Mouse (Mus musculus): ENCODE data around the gene Nxph4. TPM values are rescaled to one million over a fixed set of nuclear protein-coding genes. Genes with fewer than 3 reads are reported as not detected.

Nxph4 gene
- polyA plus RNA-seq, 1 experiment: not detected

DNA sequence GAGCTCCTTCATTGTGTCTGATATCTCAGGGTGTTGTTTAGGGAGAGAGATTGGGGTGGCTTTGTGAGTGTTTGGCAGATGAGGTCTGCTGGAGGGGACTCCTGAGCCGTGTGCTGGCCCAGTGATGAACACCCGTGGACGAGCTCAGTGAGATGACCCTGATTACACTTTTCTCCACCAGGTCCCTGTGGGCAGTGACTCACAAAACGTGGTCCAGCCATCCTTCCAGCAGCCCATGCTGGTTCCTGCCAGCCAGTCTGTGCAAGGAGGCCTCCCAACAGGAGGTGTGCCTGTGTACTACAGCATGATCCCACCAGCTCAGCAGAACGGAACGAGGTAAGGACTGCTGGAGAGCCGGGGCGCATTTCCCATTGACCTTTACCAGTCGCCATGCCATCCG is 49.1 kb downstream of the Nxph4 start:
- 54% methylated on average over 10 of the region's 10 CpGs for WGBS
- H3K4me3 ChIP-seq (replicated peaks; ENCODE audit: control insufficient read depth, low read depth, low read length): no peak overlapping the region
- H3K27ac ChIP-seq (ENCODE audit: control insufficient read depth, insufficient read depth, low read depth, low read length, poor library complexity): no peak overlapping the region
- no peak for TF ChIP-seq POLR2A (IDR thresholded peaks at IDR 0.05; ENCODE audit: borderline replicate concordance, control insufficient read depth, low read depth, low read length)
- TF ChIP-seq CTCF (IDR thresholded peaks at IDR 0.05; ENCODE audit: control insufficient read depth, insufficient read depth, low read length): no peak
- peaks cover 1% of the 10 kb centered on the region; the same call in 1 of the 2 replicates for H3K4me1 ChIP-seq (ENCODE audit: control insufficient read depth, insufficient read depth, low read length)

- H3K27ac ChIP-seq (ENCODE audit: control insufficient read depth, insufficient read depth, low read depth, low read length, poor library complexity): peak overlapping the region; percentile 20; the same call in 1 of the 2 replicates
- WGBS: 24% methylated on average over 19 of the region's 19 CpGs
- no peak for TF ChIP-seq POLR2A (IDR thresholded peaks at IDR 0.05; ENCODE audit: borderline replicate concordance, control insufficient read depth, low read depth, low read length)
- TF ChIP-seq CTCF (IDR thresholded peaks at IDR 0.05; ENCODE audit: control insufficient read depth, insufficient read depth, low read length): no peak
- no peak overlapping the region for H3K4me3 ChIP-seq (replicated peaks; ENCODE audit: control insufficient read depth, low read depth, low read length)
- peaks cover 1% of the 10 kb centered on the region; the same call in 1 of the 2 replicates for H3K4me1 ChIP-seq (ENCODE audit: control insufficient read depth, insufficient read depth, low read length)
Measured at GRCm38 (mm10) chr10:127480833-127481813, 53.2 kb downstream of the Nxph4 start.

GRCm38 (mm10) chr10:127479131-127479530 is 55.2 kb downstream of the Nxph4 start:
- TF ChIP-seq CTCF (IDR thresholded peaks at IDR 0.05; ENCODE audit: control insufficient read depth, insufficient read depth, low read length): no peak
- TF ChIP-seq POLR2A (IDR thresholded peaks at IDR 0.05; ENCODE audit: borderline replicate concordance, control insufficient read depth, low read depth, low read length): no peak

DNA sequence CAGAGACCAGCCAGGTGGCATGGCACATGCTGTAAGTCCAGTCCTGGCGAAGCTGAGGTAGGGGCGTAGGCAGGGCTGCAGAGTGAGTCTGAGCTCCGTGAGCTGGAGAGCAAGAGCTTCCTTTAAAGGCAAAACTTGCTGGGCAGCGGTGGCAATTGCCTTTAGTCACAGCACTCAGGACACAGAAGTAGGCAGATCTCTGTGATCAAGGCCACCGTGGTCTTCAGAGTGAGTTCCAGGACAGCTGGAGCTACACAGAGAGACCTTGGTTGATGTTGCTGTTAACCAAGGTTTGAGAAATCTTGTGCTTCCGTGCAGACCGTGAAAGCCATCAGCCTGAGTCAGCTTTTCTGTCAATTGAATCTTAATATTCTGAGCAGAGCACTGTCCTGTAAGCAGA is 57.1 kb downstream of the Nxph4 start:
- WGBS: 81% methylated on average over 7 of the region's 7 CpGs
- Histone ChIP-seq H3K27ac (ENCODE audit: control insufficient read depth, insufficient read depth, low read depth, low read length, poor library complexity) (no peak overlapping the region), H3K4me1 (ENCODE audit: control insufficient read depth, insufficient read depth, low read length) (peaks cover 1% of the 10 kb centered on the region; the same call in 1 of the 2 replicates), H3K4me3 (replicated peaks; ENCODE audit: control insufficient read depth, low read depth, low read length) (no peak overlapping the region)
- no peak for TF ChIP-seq POLR2A (IDR thresholded peaks at IDR 0.05; ENCODE audit: borderline replicate concordance, control insufficient read depth, low read depth, low read length)
- TF ChIP-seq CTCF (IDR thresholded peaks at IDR 0.05; ENCODE audit: control insufficient read depth, insufficient read depth, low read length): no peak

More at GRCm38 (mm10) chr10:127479131-127479530, 55.2 kb downstream of the Nxph4 start:
- Histone ChIP-seq H3K27ac (ENCODE audit: control insufficient read depth, insufficient read depth, low read depth, low read length, poor library complexity) (no peak overlapping the region), H3K4me1 (ENCODE audit: control insufficient read depth, insufficient read depth, low read length) (peaks cover 1% of the 10 kb centered on the region; the same call in 1 of the 2 replicates), H3K4me3 (replicated peaks; ENCODE audit: control insufficient read depth, low read depth, low read length) (no peak overlapping the region)
- 82% methylated on average over 4 of the region's 4 CpGs for WGBS

GRCm38 (mm10) chr10:127476541-127476940 is 57.8 kb downstream of the Nxph4 start:
- no peak for TF ChIP-seq CTCF (IDR thresholded peaks at IDR 0.05; ENCODE audit: control insufficient read depth, insufficient read depth, low read length)
- TF ChIP-seq POLR2A (IDR thresholded peaks at IDR 0.05; ENCODE audit: borderline replicate concordance, control insufficient read depth, low read depth, low read length): no peak
- Histone ChIP-seq H3K4me3 (replicated peaks; ENCODE audit: control insufficient read depth, low read depth, low read length) (no peak overlapping the region), H3K27ac (ENCODE audit: control insufficient read depth, insufficient read depth, low read depth, low read length, poor library complexity) (no peak overlapping the region), H3K4me1 (ENCODE audit: control insufficient read depth, insufficient read depth, low read length) (peaks cover 2% of the 10 kb centered on the region)
- WGBS: 88% methylated on average over 3 of the region's 3 CpGs

Other genes with a start within 250 kb of the Nxph4 start
- 75.9 and 131 TPM in 2 replicates for gene Mbd6, start 245.5 kb downstream of the Nxph4 start, polyA plus RNA-seq (2011; ENCODE audit: insufficient read depth, insufficient read length, low replicate concordance, missing spikeins)
- 41.6 and 85.0 TPM in 2 replicates for gene Mars, start 222.8 kb downstream of the Nxph4 start, polyA plus RNA-seq (2011; ENCODE audit: insufficient read depth, insufficient read length, low replicate concordance, missing spikeins)
- gene Arhgap9, start 212.6 kb downstream of the Nxph4 start, polyA plus RNA-seq (2011; ENCODE audit: insufficient read depth, insufficient read length, low replicate concordance, missing spikeins): 30.1 and 77.2 TPM in 2 replicates
- 2.2 TPM in 1 of 2 replicates, not detected in the other for gene Gli1, start 192.6 kb downstream of the Nxph4 start, polyA plus RNA-seq (2011; ENCODE audit: insufficient read depth, insufficient read length, low replicate concordance, missing spikeins)
- gene Inhbe, start 180.1 kb downstream of the Nxph4 start, polyA plus RNA-seq (2011; ENCODE audit: insufficient read depth, insufficient read length, low replicate concordance, missing spikeins): 0.27 TPM in 1 of 2 replicates, not detected in the other
- 0.52 TPM in 1 of 2 replicates, not detected in the other for gene Inhbc, start 164.1 kb downstream of the Nxph4 start, polyA plus RNA-seq (2011; ENCODE audit: insufficient read depth, insufficient read length, low replicate concordance, missing spikeins)
- 59.7 and 144 TPM in 2 replicates for gene R3hdm2, start 154.2 kb downstream of the Nxph4 start, polyA plus RNA-seq (2011; ENCODE audit: insufficient read depth, insufficient read length, low replicate concordance, missing spikeins)
- 2.4 and 5.0 TPM in 2 replicates for gene Stac3, start 32.9 kb downstream of the Nxph4 start, polyA plus RNA-seq (2011; ENCODE audit: insufficient read depth, insufficient read length, low replicate concordance, missing spikeins)
- gene Ndufa4l2, start 19.6 kb downstream of the Nxph4 start, polyA plus RNA-seq (2011; ENCODE audit: insufficient read depth, insufficient read length, low replicate concordance, missing spikeins): not detected in 2 replicates
- gene Shmt2, start 12.1 kb downstream of the Nxph4 start, polyA plus RNA-seq (2011; ENCODE audit: insufficient read depth, insufficient read length, low replicate concordance, missing spikeins): 36.7 and 39.9 TPM in 2 replicates
- 23.5 and 48.3 TPM in 2 replicates for gene Lrp1, start 86.6 kb upstream of the Nxph4 start, polyA plus RNA-seq (2011; ENCODE audit: insufficient read depth, insufficient read length, low replicate concordance, missing spikeins)
- gene Stat6, start 108.4 kb upstream of the Nxph4 start, polyA plus RNA-seq (2011; ENCODE audit: insufficient read depth, insufficient read length, low replicate concordance, missing spikeins): 31.6 and 60.1 TPM in 2 replicates
- gene Nemp1, start 132.3 kb upstream of the Nxph4 start, polyA plus RNA-seq (2011; ENCODE audit: insufficient read depth, insufficient read length, low replicate concordance, missing spikeins): 6.7 and 7.3 TPM in 2 replicates
- gene Nab2, start 134.0 kb upstream of the Nxph4 start, polyA plus RNA-seq (2011; ENCODE audit: insufficient read depth, insufficient read length, low replicate concordance, missing spikeins): 3.3 and 4.0 TPM in 2 replicates
- 1.4 and 1.7 TPM in 2 replicates for gene Myo1a, start 170.6 kb upstream of the Nxph4 start, polyA plus RNA-seq (2011; ENCODE audit: insufficient read depth, insufficient read length, low replicate concordance, missing spikeins)
- gene Tac2, start 189.9 kb upstream of the Nxph4 start, polyA plus RNA-seq (2011; ENCODE audit: insufficient read depth, insufficient read length, low replicate concordance, missing spikeins): 8.4 and 13.8 TPM in 2 replicates
- 1.1 and 3.9 TPM in 2 replicates for gene Zbtb39, start 205.0 kb upstream of the Nxph4 start, polyA plus RNA-seq (2011; ENCODE audit: insufficient read depth, insufficient read length, low replicate concordance, missing spikeins)
- 1.2 and 2.8 TPM in 2 replicates for gene Gpr182, start 217.2 kb upstream of the Nxph4 start, polyA plus RNA-seq (2011; ENCODE audit: insufficient read depth, insufficient read length, low replicate concordance, missing spikeins)
- gene Rdh1, start 225.2 kb upstream of the Nxph4 start, polyA plus RNA-seq (2011; ENCODE audit: insufficient read depth, insufficient read length, low replicate concordance, missing spikeins): not detected in 2 replicates
- not detected in 2 replicates for gene Rdh16f1, start 225.2 kb upstream of the Nxph4 start, polyA plus RNA-seq (2011; ENCODE audit: insufficient read depth, insufficient read length, low replicate concordance, missing spikeins)
- 0.55 TPM in 1 of 2 replicates, not detected in the other for gene Rdh9, start 241.8 kb upstream of the Nxph4 start, polyA plus RNA-seq (2011; ENCODE audit: insufficient read depth, insufficient read length, low replicate concordance, missing spikeins)